Mouse (Mus musculus) thymus, adult 2 months (tissue): ENCODE results near the gene Slc16a8.

Experiments
- CTCF ChIP-seq: fragments of 200-500 bp; IDR thresholded peaks from 2 replicates; pipeline ENCODE4 v1.5.1; 2012; ENCODE audit warnings: mild to moderate bottlenecking, control low read depth, low read length, moderate library complexity, borderline replicate concordance; ENCODE audit not compliant: control insufficient read depth, poor library complexity, insufficient read depth; ENCODE audit errors: extremely low read depth
- POLR2A ChIP-seq: fragments of 200-500 bp; IDR thresholded peaks from 2 replicates; pipeline ENCODE4 v1.6.1; 2012; ENCODE audit warnings: mild to moderate bottlenecking, low read length, control low read depth, moderate library complexity; ENCODE audit not compliant: control insufficient read depth, poor library complexity, insufficient read depth; ENCODE audit errors: extremely low read depth

- TF ChIP-seq POLR2A (no peak), CTCF (no peak)
Measured at GRCm38 (mm10) chr15:79212750-79213446, 41.7 kb downstream of the Slc16a8 start.
